Mouse (Mus musculus): ENCODE results near the gene Uqcc3. TPM values are rescaled to one million over a fixed set of nuclear protein-coding genes. Genes with fewer than 3 reads are reported as not detected.
A peak's percentile ranks its signal among the peaks of the same experiment; 100 is the strongest.
"Not testable (repeated sequence)": the region's sequence is repeated elsewhere in the genome, so short reads cannot be mapped to it uniquely, and the experiment has no call there.

Uqcc3 gene
- total RNA-seq, 4 experiments from 2014 or later: 23.4 to 37.2 (median 29.5) TPM

DNA sequence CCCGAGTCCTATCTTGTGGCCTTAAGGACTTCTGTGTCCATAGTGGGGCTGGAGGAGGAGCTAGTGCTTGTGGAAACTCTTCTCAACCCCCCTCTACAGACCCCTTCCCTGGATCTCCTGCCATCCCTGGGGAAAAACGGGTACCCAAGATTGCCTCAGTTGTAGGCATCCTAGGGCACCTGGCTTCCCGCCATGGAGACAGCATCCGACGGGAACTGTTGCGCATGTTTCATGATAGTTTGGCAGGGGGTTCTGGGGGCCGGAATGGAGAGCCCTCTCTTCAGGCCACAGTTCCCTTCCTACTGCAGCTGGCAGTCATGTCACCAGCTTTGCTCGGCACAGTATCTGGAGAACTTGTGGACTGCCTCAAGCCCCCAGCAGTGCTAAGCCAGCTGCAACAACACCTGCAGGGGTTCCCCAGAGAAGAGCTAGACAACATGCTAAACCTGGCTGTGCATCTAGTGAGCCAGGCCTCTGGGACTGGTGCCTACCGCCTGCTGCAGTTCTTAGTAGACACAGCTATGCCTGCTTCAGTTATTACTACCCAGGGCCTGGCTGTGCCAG, 14.8 kb upstream of the Uqcc3 start:
- DNase-seq (ENCODE audit: low spot score in 2 of 2): no peak

DNA sequence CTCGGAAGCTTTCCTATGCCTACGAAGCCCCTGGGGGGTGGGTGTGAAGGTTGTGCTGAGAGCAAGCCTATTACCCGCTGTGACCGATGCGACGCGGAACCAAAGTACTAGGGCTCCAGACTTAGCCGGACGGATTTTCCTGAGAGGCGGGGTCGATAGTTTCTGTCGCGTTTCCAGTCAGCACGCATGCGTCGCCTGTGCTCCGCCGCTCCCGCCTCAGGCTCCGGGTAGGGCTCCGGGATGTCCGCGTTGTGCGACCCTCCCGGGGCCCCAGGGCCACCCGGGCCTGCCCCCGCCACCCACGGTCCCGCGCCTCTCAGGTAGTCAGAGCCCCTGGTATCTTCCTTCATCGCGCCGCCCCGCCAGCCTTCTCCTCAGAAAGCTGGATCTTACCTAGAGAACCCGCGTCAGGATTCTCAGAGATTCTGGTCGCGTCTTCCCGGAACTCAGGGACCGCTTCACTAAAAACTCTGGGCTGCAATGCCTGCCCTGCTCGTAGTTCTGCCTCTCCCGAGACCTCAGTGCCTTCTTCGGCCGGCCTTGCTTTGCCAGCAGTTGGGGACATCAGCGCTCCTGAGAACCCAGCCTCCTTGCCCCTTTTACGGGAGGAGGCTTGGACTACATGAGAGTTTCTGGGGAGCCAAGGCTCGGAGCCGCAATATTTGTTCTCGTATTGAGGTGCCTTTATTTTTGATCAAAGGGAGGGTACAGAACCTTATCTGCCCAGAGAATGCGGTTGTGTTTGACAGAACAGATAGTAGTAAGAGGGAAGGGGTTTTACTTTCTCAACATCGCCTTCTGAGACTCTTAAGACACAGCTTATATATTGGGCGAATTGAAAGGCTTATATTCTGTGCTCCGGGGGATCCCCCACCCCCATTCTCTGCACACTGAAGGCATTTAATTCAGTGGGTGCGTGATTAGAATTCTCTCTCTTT, 12.4 kb upstream of the Uqcc3 start, which contains the start of gene Ints5:
Ints5 (plus strand) TSS at position 177 of the 938 bp plus-strand sequence.
- peak; percentile 74 to 86 for DNase-seq (ENCODE audit: low spot score in 2 of 2)

DNA sequence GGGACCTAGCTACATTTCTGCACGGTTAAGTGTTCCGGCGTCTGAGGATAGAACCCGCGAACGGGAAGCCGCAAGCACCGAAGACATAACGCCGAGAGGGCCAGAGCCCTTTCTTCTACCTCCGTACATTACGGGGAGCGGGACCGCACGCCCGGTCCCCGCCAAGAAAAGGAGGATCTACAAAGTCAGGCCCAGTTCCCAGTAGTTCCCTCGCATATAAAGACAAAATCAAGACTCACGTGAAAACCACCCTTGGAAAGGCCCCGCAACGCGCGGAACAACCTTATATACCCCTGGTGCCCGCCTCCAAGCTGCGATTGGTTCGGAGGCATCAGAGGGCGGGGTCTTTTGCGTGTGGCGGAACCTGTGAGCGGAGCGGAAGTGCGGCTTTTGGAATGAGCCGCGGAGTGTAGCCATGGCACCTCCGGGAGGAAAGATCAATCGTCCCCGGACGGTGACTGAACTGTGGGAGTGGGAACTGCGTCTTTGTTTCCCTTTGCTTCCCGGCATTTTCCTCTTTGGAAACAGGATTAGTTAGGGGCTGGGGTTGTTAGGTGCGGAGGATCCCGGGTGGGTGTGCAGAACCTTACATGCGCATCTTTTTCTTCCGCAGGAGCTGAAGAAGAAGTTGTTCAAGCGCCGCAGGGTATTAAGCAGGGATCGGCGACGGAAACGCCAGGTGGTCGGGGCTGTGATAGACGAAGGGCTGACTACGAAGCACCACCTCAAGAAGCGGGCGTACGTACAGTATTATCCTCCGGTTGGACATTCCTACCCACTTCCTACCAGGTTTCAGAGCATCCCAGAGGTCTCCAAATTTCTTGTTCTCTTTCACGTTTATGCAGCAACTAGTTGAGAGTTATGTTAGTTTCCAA, 8.0 kb upstream of the Uqcc3 start, which contains the start of the genes 1810009A15Rik and Gm49416:
1810009A15Rik (plus strand) TSS at position 343 of the 875 bp plus-strand sequence.
Gm49416 (plus strand) TSS at position 416 of the 875 bp plus-strand sequence.
- DNase-seq (ENCODE audit: low spot score in 2 of 2): peak; percentile 91 to 93

DNA sequence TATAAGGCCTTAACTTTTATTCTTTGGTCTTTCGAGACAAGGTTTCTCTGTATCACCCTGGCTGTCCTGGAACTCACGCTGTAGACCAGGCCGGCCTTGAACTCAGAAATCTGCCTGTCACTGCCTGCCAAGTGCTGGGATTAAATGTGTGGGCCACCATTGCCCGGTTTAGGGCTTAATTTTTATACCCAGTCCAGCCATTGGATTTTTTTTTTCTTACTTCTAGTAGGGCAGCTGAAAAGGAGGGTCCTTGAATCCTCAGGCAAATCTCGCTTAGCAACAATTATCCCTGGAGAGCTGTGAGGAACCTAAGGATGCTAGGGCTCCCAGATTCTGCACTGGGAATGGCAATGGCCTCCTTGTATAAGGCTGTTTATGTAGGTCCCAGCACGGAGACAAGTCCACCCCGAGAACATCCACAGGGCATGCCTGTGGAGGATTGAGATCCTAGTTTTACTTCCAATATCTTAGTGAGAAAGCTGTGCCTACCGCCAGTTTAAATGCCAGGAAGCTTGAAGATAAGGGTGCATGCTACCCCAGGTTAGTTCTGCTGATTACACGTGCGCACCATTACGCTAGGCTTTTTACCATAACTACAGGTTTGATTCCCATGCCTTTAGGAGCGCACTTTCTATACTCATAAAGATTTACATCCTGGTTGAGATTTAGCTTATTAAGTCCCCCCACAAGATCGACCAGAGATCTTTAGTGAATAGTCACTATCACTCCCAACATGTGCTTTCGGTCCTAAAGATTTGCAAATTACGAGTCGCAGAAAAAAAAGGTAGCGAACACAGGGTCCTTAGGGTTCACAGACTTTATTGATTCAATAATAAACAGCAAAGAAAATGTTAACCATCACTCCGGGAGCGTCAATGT, 7.1 kb upstream of the Uqcc3 start:
- no peak for DNase-seq (ENCODE audit: low spot score in 2 of 2)

DNA sequence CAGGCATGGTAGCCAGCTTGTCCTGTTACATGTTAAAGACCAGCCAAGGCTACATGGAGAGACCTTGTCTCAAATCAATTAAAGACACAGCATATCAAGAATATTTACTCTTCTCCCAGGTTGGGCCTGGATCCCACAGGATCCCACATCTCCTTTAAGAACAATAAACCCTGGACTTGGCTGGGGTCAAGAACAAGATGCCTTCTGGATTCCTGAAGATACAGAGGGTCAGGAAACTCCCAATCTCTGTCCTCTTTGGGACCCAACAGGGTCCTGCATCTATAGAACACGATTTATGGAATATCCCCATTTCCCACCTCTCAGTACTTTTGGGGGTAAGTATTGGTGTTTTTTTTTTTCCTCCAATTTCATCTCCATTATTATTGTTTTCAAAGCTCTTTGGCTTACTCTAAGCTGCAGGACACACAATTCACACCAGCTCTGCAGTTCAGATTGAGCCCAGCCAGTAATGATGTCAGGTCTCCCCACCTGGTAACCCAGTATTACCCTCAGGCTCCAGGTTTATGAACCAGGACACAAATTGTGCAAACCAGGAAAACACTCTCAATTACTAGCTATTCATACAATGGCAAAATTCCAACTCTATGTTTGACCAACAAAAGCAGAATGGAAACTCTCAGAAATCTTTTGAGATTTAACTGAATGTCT, 6.3 kb upstream of the Uqcc3 start:
- no peak for DNase-seq (ENCODE audit: low spot score in 2 of 2)

DNA sequence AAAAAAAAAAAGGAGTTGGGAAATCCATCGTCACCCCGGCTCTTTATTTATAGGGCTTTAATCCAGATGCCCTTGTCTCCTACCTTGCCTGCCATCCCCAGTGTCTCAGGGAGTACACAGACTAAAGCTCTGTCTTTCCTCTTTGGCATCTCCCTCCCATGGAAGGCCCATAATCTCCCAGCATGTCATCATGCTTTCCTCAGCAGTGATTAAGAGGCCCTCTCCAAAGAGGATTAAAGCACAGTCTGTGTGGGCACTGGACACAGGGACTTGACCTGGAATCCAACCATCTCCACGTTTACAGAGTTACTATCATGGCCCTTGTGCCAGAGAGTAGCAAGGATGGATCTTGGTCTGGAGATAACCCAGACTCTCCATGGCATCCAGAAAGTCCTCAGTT, 2.9 kb upstream of the Uqcc3 start, which contains the start of the genes Lbhd1 and Gm49403:
Lbhd1 (plus strand) TSS at position 117 of the 400 bp plus-strand sequence.
Gm49403 (plus strand) TSS at position 315 of the 400 bp plus-strand sequence.
- DNase-seq (ENCODE audit: low spot score in 2 of 2): no peak

DNA sequence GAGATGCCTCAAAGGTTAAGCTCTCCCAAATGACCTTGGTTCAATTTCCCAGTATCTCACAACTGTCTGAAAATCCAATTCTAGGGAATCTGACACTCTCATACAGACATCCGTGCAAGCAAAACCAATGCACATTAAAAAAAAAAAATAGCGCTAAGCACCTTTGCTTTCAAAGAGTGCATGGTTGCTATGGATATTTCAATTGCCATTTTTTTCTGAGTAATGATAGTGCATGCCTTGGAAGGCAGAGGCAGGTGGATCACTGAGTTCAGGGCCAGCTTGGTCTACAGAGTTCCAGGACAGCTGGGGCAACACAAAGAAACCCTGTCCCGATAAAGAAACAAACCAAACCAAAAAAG, 290 bp upstream of the Uqcc3 start:
- no peak for DNase-seq (ENCODE audit: low spot score in 2 of 2)

DNA sequence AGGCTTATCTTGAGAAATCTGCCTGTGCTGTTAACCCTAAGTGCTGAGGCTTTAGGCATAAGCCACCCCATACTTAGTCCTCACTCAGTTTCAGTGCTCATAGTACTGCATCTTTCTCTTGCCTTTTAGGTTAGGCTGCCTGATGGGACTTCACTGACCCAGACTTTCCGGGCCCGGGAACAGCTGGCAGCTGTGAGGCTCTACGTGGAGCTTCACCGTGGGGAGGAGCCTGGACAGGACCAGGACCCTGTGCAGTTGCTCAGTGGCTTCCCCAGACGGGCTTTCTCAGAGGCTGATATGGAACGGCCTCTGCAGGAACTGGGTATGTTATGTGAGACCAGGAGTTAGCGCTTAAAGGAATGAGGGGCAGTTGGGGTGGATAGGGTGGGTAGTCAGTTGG, 5.7 kb downstream of the Uqcc3 start:
- DNase-seq (ENCODE audit: low spot score in 2 of 2): no peak

DNA sequence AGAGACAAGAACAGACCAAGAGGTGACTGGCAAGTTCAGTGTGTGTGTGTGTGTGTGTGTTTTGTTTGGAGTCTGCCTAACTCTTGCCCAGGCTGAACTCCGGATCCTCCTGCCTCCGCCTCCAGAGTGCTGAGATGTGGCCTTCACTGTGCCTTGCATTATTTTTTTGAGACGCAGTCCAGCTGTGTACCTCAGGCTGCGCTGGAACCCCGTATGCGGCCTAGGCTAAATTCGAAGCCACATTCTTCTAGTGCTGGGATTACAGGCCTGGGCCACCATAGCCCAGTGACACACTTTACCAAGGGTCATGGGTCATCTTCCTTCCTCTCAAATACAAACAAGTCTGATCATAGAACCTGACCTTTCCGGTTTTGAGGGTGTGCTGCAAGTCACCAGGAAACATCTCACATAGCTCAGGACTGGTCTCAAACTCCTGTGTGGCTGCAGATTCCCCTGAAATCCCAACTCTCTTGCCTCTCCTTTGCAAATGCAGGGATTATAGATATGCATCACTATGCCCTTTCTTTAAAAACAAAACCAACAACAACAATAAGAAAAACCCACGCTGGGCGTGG, 8.4 kb downstream of the Uqcc3 start:
- no peak for DNase-seq (ENCODE audit: low spot score in 2 of 2)

DNA sequence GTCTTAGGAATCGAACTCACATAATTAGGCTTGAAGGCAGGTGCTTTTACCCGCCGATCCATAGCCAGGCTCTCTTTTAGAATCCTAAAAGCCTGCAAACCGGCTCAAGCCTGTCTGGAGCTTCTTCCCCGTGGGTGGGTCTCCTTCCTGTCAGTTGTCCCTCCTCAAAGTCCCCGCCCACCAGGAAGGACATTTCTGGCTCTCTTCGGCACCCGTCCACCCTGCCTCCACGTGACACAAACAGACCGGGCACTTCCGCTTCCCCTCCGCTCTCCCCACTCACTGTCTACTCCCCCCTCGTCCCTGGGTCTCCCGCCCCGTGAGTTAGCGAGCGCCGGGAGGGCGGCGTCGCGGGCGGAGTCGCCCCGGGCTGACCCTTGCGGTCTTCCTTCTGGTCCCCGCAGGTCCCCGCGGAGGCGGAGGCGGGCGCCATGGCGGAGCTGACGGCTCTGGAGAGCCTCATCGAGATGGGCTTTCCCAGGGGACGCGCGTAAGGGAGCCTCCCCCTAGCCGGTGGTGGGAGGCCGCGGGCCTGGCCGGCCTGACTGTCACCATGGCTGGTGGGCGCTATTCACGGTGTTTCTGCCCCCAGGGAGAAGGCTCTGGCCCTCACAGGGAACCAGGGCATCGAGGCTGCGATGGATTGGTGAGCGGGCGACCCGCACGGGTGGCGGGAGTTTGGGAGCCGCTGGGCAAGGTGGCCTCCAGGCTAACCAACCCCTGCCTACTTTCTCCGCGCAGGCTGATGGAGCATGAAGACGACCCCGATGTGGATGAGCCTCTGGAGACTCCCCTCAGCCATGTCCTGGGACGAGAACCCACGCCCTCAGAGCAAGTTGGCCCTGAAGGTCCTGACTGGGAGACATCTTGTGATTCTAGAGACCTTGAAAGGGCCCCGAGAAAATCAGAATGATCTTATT, 9.2 kb downstream of the Uqcc3 start, which contains the start of gene Ubxn1:
Ubxn1 (plus strand) TSS at position 230 of the 920 bp plus-strand sequence.
- peak; percentile 98 for DNase-seq (ENCODE audit: low spot score in 2 of 2)

DNA sequence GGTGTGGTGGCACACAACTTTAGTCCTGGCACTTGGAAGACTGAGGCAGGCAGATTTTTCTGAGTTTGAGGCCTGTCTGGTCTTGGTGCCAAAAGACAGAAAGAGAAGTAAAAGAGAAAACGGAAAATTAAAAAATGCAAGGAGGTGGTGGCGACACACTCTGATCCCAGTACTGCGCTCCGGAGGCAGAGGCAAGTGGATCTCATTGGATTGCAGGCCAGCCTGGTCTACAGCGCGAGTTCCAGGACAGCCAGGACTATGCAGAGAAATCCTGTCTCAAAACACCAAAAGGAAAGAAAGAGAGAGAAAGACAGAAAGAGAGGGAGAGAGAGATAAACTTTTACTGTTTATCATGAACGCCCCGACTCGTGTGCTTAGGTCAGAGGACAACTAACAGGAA, 9.9 kb downstream of the Uqcc3 start:
- DNase-seq (ENCODE audit: low spot score in 2 of 2): no peak

DNA sequence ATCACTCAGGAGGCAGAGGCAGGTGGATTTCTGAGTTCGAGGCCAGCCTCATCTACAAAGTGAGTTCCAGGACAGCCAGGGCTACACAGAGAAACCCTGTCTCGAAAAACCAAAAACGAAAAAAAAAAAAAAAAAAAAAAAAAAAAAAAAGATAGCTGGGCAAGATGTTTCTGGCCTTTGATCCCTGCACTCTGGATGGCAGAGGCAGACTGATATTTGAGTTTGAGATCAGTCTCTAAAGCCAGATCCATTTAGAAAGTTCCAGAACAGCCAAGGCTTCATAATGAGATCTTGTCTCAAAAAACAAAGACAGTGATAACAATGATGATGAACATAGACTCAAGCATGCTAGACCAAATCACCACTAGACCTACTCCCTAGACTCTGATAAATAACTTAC, 10.3 kb downstream of the Uqcc3 start:
- DNase-seq (ENCODE audit: low spot score in 2 of 2): not testable (repeated sequence)

DNA sequence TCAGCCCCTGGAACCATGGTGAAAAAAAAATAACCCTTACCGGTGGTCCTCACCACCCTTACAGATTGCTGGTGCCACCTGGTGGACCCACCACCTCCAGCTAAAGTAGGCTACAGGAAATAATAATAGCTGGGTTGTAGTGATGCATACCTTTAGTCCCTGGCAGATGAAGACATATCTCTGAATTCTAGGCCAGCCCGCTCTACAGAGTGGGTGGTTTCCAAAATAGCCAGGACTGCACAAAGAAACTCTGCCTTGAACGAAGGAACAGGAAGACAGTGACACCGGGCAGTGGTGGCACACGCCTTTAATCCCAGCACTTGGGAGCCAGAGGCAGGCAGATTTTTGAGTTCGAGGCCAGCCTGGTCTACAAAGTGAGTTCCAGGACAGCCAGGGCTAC, 16.5 kb downstream of the Uqcc3 start:
- no peak for DNase-seq (ENCODE audit: low spot score in 2 of 2)

DNA sequence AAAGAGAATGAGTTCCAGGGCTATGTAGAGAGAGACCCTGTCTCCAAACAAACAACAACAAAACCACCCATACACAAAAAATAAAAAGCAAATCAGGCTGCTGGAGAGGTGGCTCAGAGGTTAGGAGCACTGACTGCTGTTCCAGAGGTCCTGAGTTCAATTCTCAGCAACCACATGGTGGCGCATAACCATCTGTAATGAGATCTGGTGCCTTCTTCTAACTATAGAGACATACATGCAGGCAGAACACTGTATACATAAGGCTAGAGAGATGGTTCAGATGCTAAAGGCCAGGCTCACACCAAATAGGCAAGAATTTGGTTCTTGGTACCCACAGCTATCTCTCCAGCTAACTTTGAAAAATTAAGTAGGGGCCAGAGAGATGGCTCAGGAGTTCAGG, 21.7 kb downstream of the Uqcc3 start:
- DNase-seq (ENCODE audit: low spot score in 2 of 2): no peak

DNA sequence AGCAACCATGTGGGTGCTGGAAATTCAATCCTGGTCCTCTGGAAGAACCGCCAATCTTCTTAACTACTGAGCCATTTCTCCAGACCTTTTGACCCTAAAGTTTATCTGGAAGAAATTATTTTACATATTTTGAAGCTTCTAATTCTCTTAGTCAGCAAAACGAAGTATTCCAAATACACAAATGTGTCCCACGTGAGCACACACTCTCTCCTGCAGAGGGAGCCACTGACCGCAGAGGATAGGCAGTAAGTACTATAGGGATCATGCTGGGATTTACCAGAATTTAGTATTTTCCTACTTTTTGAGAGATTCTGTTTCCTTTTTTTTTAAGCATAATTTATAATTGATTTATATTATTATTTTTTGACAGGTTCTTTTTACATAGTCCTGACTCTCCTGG, 23.0 kb downstream of the Uqcc3 start:
- no peak for DNase-seq (ENCODE audit: low spot score in 2 of 2)

DNA sequence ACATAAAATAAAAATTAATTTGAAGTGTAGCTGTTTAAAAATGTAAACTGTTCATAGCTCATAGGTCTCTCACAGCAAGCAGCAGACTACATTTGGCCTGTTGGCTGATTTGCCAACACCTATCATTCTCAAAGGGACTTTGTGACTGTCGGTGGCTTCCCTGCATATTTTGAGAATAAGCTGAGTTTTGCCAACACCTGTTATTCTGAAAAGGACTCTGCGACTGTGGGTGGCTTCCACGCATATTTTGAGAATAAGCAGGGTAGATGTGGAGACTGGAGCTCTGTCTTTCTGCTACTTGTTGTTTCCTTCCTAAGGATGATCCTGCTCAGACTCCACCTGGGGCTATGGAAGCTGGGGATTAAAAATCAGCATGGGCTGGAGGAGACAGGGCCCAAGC, 27.6 kb downstream of the Uqcc3 start:
- DNase-seq (ENCODE audit: low spot score in 2 of 2): no peak

DNA sequence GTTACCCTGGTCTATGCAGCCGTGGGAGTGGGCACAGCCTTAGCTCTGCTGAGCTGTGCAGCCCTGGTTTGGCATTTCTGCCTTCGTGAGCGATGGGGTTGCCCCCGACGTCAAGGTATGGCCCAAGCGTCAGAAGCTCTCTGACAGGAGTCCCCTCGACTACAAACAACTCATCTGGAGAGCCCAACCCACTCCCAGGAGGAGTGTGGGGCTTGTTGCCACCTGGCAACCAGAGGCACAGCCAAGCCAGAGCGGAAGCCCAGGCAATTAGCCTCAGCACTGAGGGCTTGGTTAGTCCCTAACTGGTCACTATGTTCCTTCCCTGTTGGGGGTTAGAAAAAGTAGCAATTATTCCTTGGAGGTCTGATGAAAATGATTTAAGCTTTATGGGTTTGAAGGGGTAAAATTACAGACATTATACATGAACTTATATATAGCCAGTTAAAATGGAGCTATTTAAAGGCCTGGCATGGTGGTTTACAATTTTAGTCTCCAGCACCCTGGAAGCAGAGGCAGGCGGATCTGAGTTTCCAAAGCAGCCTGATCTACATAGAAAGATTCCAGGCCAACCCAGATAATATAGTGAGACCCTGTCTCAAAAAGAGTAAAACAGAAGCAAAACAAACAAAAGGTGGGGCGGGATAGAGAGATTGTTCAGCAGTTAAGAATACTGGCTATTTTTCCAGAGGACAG, 28.3 kb downstream of the Uqcc3 start:
- no peak for DNase-seq (ENCODE audit: low spot score in 2 of 2)

DNA sequence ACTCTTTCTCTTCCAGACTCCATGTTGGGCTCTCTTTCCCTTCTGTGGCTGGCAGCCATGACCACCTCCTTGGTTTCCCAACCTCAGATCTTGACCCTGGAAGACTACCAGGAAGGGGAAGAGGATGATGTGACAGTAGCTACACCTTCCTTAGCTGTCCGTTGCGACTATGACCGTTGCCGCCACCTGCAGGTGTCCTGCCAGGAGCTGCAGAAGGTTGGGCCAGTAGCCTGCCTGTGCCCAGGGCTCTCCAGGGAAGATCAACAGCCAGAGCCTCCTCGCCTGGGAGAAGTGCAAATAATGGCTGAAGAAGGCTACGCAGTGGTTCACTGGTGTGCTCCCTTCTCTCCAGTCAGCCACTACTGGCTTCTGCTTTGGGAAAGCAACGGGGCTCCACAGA, 29.1 kb downstream of the Uqcc3 start:
- no peak for DNase-seq (ENCODE audit: low spot score in 2 of 2)

All from layer of hippocampus, adult 8-10 months (tissue).